Mouse (Mus musculus) C2C12 (cell line): ENCODE data around the gene Ttll4. TPM values are rescaled to one million over a fixed set of nuclear protein-coding genes. Genes with fewer than 3 reads are reported as not detected.
A peak's percentile ranks its signal among the peaks of the same experiment; 100 is the strongest.

Experiments
- H3K27me3 ChIP-seq: one replicate; pipeline ENCODE4 v1.6.1; 2011; ENCODE audit not compliant: control insufficient read depth, insufficient read depth, insufficient read length
- H3K36me3 ChIP-seq: one replicate; pipeline ENCODE4 v1.6.1; 2011; ENCODE audit not compliant: control insufficient read depth, insufficient read depth
- H3K4me3 ChIP-seq: one replicate; pipeline ENCODE4 v1.5.1; 2011; ENCODE audit warnings: mild to moderate bottlenecking, control low read depth; ENCODE audit not compliant: poor library complexity, insufficient read depth, severe bottlenecking
- H3K79me2 ChIP-seq: one replicate; pipeline ENCODE4 v1.6.1; 2011; ENCODE audit not compliant: control insufficient read depth, insufficient read depth
- H3K79me3 ChIP-seq: one replicate; pipeline ENCODE4 v1.6.1; 2011; ENCODE audit warnings: low read depth, control low read depth
- H3ac ChIP-seq: one replicate; pipeline ENCODE3; 2011; ENCODE audit warnings: low read depth; ENCODE audit not compliant: control insufficient read depth, insufficient read length
- CEBPB ChIP-seq: IDR thresholded peaks from one replicate; pipeline ENCODE4 v1.6.1; 2011; ENCODE audit warnings: low read depth, mild to moderate bottlenecking, control low read depth, moderate library complexity
- CTCF ChIP-seq: IDR thresholded peaks from one replicate; pipeline ENCODE4 v1.5.1; 2011; ENCODE audit not compliant: control insufficient read depth, insufficient read depth, insufficient read length
- FOSL1 ChIP-seq: IDR thresholded peaks from one replicate; pipeline ENCODE4 v1.8.0; 2011; ENCODE audit warnings: mild to moderate bottlenecking, low read length; ENCODE audit not compliant: poor library complexity, insufficient read depth, severe bottlenecking
- MAX ChIP-seq: IDR thresholded peaks from one replicate; pipeline ENCODE4 v1.6.1; 2011; ENCODE audit warnings: mild to moderate bottlenecking, control low read depth
- MYOD1 ChIP-seq: IDR thresholded peaks from one replicate; pipeline ENCODE4 v1.6.1; 2011; ENCODE audit warnings: low read depth; ENCODE audit not compliant: control insufficient read depth, insufficient read length
- MYOG ChIP-seq: IDR thresholded peaks from one replicate; pipeline ENCODE4 v1.6.1; 2011; ENCODE audit not compliant: control insufficient read depth, insufficient read length; ENCODE audit errors: extremely low read depth
- USF1 ChIP-seq: IDR thresholded peaks from one replicate; pipeline ENCODE4 v1.6.1; 2011; ENCODE audit warnings: low read depth, mild to moderate bottlenecking, control low read depth, moderate library complexity
- polyA plus RNA-seq: library from polyadenylated mRNA; unstranded; fragments of >200 nt; fragmentation: generic; extraction: Trizol; gene quantifications from one replicate; pipeline ENCODE4 v1.2.1, GENCODE M21; 2012; ENCODE audit warnings: missing spikeins

Ttll4 gene
- polyA plus RNA-seq, 1 experiment: 7.6 TPM

- Histone ChIP-seq H3K4me3 (no peak overlapping the region), H3K79me3 (no peaks in the 10 kb centered on the region), H3ac (no peak overlapping the region), H3K79me2 (no peaks in the 10 kb centered on the region), H3K27me3 (peaks cover 4% of the 10 kb centered on the region), H3K36me3 (no peaks in the 10 kb centered on the region)
- no peak for TF ChIP-seq MAX
- no peak for TF ChIP-seq USF1
- TF ChIP-seq CEBPB: no peak
- TF ChIP-seq MYOD1: no peak
- TF ChIP-seq FOSL1: no peak
- TF ChIP-seq MYOG: no peak
- TF ChIP-seq CTCF: no peak
Observed at GRCm38 (mm10) chr1:74643524-74643923, 18.0 kb upstream of the Ttll4 start.

- Histone ChIP-seq H3K36me3 (no peaks in the 10 kb centered on the region), H3K79me3 (no peaks in the 10 kb centered on the region), H3K27me3 (peaks cover 4% of the 10 kb centered on the region), H3K4me3 (no peak overlapping the region), H3K79me2 (no peaks in the 10 kb centered on the region), H3ac (no peak overlapping the region)
- TF ChIP-seq MAX (no peak), USF1 (no peak), MYOG (no peak), CEBPB (no peak), MYOD1 (no peak)
Observed at GRCm38 (mm10) chr1:74643926-74644325, 17.6 kb upstream of the Ttll4 start.

- Histone ChIP-seq H3K27me3 (no peaks in the 10 kb centered on the region), H3K4me3 (peak overlapping the region; percentile 66), H3ac (peak overlapping the region; percentile 76), H3K36me3 (peaks cover 22% of the 10 kb centered on the region), H3K79me2 (peaks cover 56% of the 10 kb centered on the region), H3K79me3 (peaks cover 51% of the 10 kb centered on the region)
- TF ChIP-seq CTCF: no peak
- TF ChIP-seq USF1: no peak
- no peak for TF ChIP-seq MYOG
- no peak for TF ChIP-seq FOSL1
- TF ChIP-seq CEBPB: no peak
- TF ChIP-seq MYOD1: no peak
- TF ChIP-seq MAX: no peak
Observed at GRCm38 (mm10) chr1:74662253-74662865, 814 bp downstream of the Ttll4 start.

- TF ChIP-seq FOSL1 (no peak), CTCF (no peak), MYOD1 (no peak), MYOG (no peak), USF1 (no peak), CEBPB (no peak), MAX (no peak)
- Histone ChIP-seq H3K36me3 (peaks cover 22% of the 10 kb centered on the region), H3ac (no peak overlapping the region), H3K79me3 (peaks cover 66% of the 10 kb centered on the region), H3K79me2 (peaks cover 84% of the 10 kb centered on the region), H3K27me3 (no peaks in the 10 kb centered on the region), H3K4me3 (no peak overlapping the region)
Observed at GRCm38 (mm10) chr1:74665153-74665552, 3.6 kb downstream of the Ttll4 start.

- Histone ChIP-seq H3K36me3 (peaks cover 30% of the 10 kb centered on the region), H3K4me3 (no peak overlapping the region), H3K79me2 (peaks cover 98% of the 10 kb centered on the region), H3ac (no peak overlapping the region), H3K27me3 (no peaks in the 10 kb centered on the region), H3K79me3 (peaks cover 71% of the 10 kb centered on the region)
- TF ChIP-seq FOSL1: no peak
- no peak for TF ChIP-seq MYOD1
- no peak for TF ChIP-seq CTCF
- no peak for TF ChIP-seq MYOG
- no peak for TF ChIP-seq CEBPB
- TF ChIP-seq MAX: no peak
- TF ChIP-seq USF1: no peak
Observed at GRCm38 (mm10) chr1:74668371-74668770, 6.8 kb downstream of the Ttll4 start.

- Histone ChIP-seq H3K27me3 (no peaks in the 10 kb centered on the region), H3K4me3 (no peak overlapping the region), H3K79me3 (peaks cover 56% of the 10 kb centered on the region), H3K79me2 (peaks cover 92% of the 10 kb centered on the region), H3K36me3 (peaks cover 31% of the 10 kb centered on the region), H3ac (no peak overlapping the region)
- TF ChIP-seq MYOG (no peak), USF1 (no peak), CTCF (no peak), MAX (no peak), FOSL1 (no peak), MYOD1 (no peak), CEBPB (no peak)
Observed at GRCm38 (mm10) chr1:74672731-74673130, 11.2 kb downstream of the Ttll4 start.
